Mouse (Mus musculus): ENCODE measurements around the gene Cplx2.

DNA sequence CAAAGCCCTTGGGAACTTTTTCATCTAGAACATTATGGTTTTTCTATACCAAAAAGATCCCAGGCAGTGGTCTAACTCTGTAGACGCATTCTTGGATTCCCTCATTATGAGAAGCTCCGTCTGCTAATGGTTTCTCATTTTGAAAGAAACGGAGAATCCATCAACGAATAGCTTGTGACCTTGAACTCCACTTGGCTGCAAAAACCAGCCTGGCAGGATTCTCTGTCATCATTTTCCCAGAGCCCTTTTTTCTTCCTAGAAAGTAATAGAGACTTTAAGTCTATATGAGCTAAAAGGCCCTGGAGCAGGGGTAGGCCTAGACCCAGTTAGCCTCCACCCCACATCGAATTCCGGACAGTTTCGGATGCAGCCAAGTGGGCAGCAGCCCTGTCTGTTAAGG lies 5.6 kb downstream of the Cplx2 start:
- TF ChIP-seq CTCF (IDR thresholded peaks at IDR 0.05; ENCODE audit: low read depth) (no peak), EP300 (IDR thresholded peaks at IDR 0.05; ENCODE audit: low read depth) (no peak)
